Mouse (Mus musculus) stomach, embryonic 16.5 days (tissue): ENCODE data around the gene Wdr44. TPM values are rescaled to one million over a fixed set of nuclear protein-coding genes. Genes with fewer than 3 reads are reported as not detected.

Source experiments
- ATAC-seq: fragments of 200-750 bp; cut with Nextera tagmentation; 2 replicates; pipeline ENCODE4 v1.8.0; 2017; ENCODE audit warnings: moderate number of reproducible peaks, moderate TSS enrichment; ENCODE audit not compliant: insufficient read depth, low FRiP score
- H3K27ac ChIP-seq: fragments of 300-500 bp; sonication (generic); 2 replicates; pipeline ENCODE4 v1.5.1; 2014; ENCODE audit warnings: low read length
- H3K27me3 ChIP-seq: fragments of 300-500 bp; sonication (generic); 2 replicates; pipeline ENCODE4 v1.6.1; 2014; ENCODE audit warnings: low read length, control low read depth, mixed read lengths; ENCODE audit not compliant: control insufficient read depth, insufficient read depth
- H3K36me3 ChIP-seq: fragments of 300-500 bp; sonication (generic); 2 replicates; pipeline ENCODE4 v1.6.1; 2014; ENCODE audit warnings: low read length; ENCODE audit not compliant: control insufficient read depth, insufficient read depth
- H3K4me1 ChIP-seq: fragments of 300-500 bp; sonication (generic); 2 replicates; pipeline ENCODE4 v1.6.1; 2014; ENCODE audit warnings: low read length, control low read depth, mixed read lengths; ENCODE audit not compliant: control insufficient read depth, insufficient read depth
- H3K4me2 ChIP-seq: fragments of 300-500 bp; sonication (generic); 2 replicates; pipeline ENCODE4 v1.6.1; 2014; ENCODE audit warnings: low read depth, low read length, mixed read lengths
- H3K4me3 ChIP-seq: fragments of 300-500 bp; sonication (generic); replicated peaks from 2 replicates; pipeline ENCODE4 v1.5.1; 2014; ENCODE audit warnings: mild to moderate bottlenecking, low read length
- H3K9ac ChIP-seq: fragments of 300-500 bp; sonication (generic); 2 replicates; pipeline ENCODE4 v1.6.1; 2014; ENCODE audit warnings: low read length
- H3K9me3 ChIP-seq: fragments of 300-500 bp; sonication (generic); replicated peaks from 2 replicates; pipeline ENCODE4 v1.6.1; 2016; ENCODE audit warnings: low read length, control low read depth; ENCODE audit not compliant: control insufficient read depth
- WGBS: fragments of 180-500 bp; shearing (Covaris S2); extraction: QIAGEN DNeasy Blood & Tissue Kit; methylation state at CpG from one replicate; pipeline ENCODE4 v1.1.7; 2014; 5-methylcytosine and 5-hydroxymethylcytosine counted together
- polyA plus RNA-seq: library from polyadenylated mRNA; unstranded; fragments of >200 nt; fragmentation: Nextera tagmentation; extraction: Ambion mirVana; gene quantifications from 2 replicates; pipeline ENCODE4 v1.2.1, GENCODE M21; 2015

Gene Wdr44
- 5.8 and 7.6 TPM in 2 replicates for polyA plus RNA-seq

DNA sequence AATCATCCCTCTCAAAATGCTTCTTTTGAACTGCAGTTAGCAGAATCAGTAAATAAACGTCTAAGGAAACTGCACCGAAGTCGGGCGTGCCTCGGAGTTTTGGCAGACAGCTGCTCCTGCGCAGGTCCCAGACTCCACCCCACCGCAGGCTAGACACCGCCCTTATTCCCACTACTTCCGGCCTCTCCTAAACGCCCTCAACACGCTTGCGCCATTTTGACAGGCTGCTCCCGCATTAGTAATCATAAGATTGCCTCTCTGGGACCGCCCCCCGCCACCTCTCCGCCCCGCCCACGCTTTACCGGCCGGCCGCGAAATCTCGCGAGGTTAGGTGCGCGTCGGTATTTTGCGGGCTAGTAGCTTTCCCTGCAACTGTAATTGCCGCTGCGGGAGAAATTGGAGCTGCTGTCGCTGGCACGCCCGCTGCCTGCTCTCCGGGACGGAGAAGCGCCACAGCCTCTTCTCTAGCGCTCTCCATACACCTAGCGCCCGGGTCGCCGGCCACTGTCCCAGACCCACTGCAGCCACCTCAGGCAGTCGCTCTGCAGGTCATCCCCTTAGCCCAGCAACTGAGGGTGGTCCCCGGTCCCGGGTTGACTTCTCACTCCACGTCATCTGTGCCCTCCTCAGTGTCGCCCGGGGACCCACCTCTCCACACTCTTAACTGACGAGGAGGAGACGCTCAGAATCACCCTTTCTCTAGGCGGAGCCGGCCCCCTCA is at the start of gene Wdr44:
Wdr44 (plus strand) TSS at position 330 of the 721 bp plus-strand sequence.
- Histone ChIP-seq H3K27ac (peak within 1 kb of the TSS; percentile 83), H3K9me3 (no peaks in the 10 kb centered on the region), H3K9ac (peak within 1 kb of the TSS; percentile 81), H3K4me1 (no peaks in the 10 kb centered on the region), H3K36me3 (no peaks in the 10 kb centered on the region), H3K4me3 (peak within 1 kb of the TSS; percentile 68), H3K4me2 (peak within 1 kb of the TSS; percentile 51), H3K27me3 (no peaks in the 10 kb centered on the region)
- ATAC-seq = peak; percentile 100
- 12% methylated on average over 51 of the region's 51 CpGs for WGBS

DNA sequence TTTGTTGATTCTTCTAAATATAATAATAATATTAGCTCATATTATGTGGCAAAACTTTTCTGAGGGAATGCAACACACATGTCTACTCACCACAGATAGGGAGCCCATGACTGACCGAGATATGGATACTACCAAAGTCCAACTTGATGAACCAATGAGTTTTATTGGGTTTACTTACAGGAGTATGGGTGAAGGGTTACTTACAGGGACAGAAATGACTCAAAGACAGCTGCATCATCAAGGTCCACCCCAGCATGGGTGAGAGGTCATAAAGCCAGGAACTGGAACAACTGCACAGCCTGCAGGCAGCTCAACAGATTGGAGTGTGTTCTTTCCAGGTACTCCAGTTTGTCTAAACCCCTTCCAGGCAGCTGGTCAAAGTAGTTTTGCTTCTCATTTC is 44.5 kb upstream of the Wdr44 start:
- H3K4me3 ChIP-seq = no peak overlapping the region
- H3K27me3 ChIP-seq = no peaks in the 10 kb centered on the region
- H3K36me3 ChIP-seq = no peaks in the 10 kb centered on the region
- H3K27ac ChIP-seq = no peak overlapping the region
- no peaks in the 10 kb centered on the region for H3K4me1 ChIP-seq
- ATAC-seq = no peak
- H3K9ac ChIP-seq = no peak overlapping the region
- WGBS = 82% methylated on average over 1 of the region's 1 CpGs
- H3K9me3 ChIP-seq = no peaks in the 10 kb centered on the region
- H3K4me2 ChIP-seq = no peak overlapping the region

DNA sequence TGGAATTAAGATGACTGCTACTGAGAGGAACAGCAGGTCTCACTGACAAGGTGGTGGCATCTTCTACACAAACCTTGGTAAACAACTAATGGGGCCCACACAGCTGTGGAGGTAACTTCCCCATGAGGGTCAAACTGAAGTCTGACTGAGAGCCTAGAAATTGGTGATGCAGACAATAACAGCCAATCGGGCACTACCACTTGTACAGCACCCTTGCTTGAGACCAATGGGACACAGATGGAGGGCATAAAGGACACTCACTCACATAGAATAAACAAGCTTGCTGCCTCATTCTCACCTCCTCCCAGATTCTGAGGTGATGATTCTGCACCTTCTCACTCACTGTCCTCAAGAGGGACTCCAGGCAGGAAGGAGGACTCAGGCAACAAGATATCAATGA is 30.6 kb upstream of the Wdr44 start:
- H3K27me3 ChIP-seq = no peaks in the 10 kb centered on the region
- no peak overlapping the region for H3K4me3 ChIP-seq
- no peak overlapping the region for H3K27ac ChIP-seq
- no peaks in the 10 kb centered on the region for H3K4me1 ChIP-seq
- no peak overlapping the region for H3K9ac ChIP-seq
- H3K4me2 ChIP-seq = no peak overlapping the region
- ATAC-seq = no peak
- 88% methylated on average over 1 of the region's 1 CpGs for WGBS
- H3K9me3 ChIP-seq = no peaks in the 10 kb centered on the region
- no peaks in the 10 kb centered on the region for H3K36me3 ChIP-seq

DNA sequence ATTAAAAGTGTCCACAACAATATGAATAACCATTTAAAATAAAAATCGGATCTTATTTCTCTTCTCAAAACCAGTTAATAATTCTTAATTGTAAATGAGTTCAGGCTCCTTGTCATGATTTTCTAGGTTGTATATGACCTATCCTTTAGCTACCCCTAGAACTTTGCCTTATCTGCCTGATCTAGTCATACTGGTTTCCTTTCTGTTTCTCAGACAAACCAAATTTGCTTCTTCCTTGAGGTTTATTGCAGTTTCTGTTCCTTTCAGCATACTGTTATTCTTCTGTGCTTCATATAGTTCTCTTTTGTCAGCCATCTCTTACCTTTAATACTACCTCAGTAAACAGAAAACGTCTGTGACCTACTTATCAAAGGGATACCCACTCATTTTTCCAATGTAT is 19.7 kb upstream of the Wdr44 start:
- H3K9me3 ChIP-seq = no peaks in the 10 kb centered on the region
- 59% methylated on average over 2 of the region's 2 CpGs for WGBS
- no peak overlapping the region for H3K4me3 ChIP-seq
- no peaks in the 10 kb centered on the region for H3K27me3 ChIP-seq
- H3K4me2 ChIP-seq = no peak overlapping the region
- no peak for ATAC-seq
- H3K9ac ChIP-seq = no peak overlapping the region
- H3K36me3 ChIP-seq = no peaks in the 10 kb centered on the region
- no peak overlapping the region for H3K27ac ChIP-seq
- H3K4me1 ChIP-seq = no peaks in the 10 kb centered on the region

DNA sequence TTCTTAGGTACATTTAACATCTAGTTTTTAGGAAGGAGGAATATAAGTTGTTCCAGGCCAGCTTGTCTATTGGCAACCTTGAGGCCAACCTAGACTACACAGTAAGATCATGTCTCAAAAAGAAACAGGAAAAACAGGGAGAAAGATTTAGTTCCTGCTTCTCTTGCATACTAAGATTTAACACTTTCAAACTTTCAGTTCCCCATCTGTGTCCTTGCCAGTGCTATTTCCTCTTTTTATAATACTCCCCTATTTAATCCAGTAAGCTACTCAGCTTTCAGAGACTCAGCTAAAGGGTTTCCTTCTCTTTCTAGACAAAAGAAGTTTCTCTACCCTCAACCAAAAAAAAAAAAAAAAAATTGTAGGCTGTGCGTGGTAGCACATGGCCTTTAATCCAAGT is 17.4 kb upstream of the Wdr44 start:
- H3K9me3 ChIP-seq = no peaks in the 10 kb centered on the region
- H3K36me3 ChIP-seq = no peaks in the 10 kb centered on the region
- no peak overlapping the region for H3K9ac ChIP-seq
- no peak overlapping the region for H3K4me2 ChIP-seq
- H3K4me1 ChIP-seq = no peaks in the 10 kb centered on the region
- H3K4me3 ChIP-seq = no peak overlapping the region
- H3K27me3 ChIP-seq = no peaks in the 10 kb centered on the region
- no peak for ATAC-seq
- H3K27ac ChIP-seq = no peak overlapping the region
- WGBS = 82% methylated on average over 1 of the region's 1 CpGs

DNA sequence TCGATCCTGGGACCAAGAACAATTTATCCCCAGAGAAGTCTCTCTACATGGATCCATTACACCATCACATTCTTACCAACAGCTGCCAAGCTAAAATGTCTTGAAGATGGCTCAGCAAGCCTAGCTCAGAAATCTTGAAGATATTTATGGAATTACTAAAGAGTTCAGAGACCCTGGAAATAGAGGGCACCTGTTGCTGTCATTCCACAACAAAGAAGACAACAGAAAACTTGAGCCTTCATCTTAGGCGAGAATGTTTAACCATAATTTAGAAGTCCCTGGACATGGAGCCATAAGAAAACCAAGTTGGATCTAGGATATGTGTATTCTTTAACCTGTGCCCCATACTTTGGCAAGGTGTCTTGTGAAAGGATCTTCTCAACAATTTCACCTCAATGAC is 16.3 kb upstream of the Wdr44 start:
- 60% methylated on average over 2 of the region's 2 CpGs for WGBS
- no peaks in the 10 kb centered on the region for H3K9me3 ChIP-seq
- no peak for ATAC-seq
- H3K4me3 ChIP-seq = no peak overlapping the region
- H3K4me2 ChIP-seq = no peak overlapping the region
- no peaks in the 10 kb centered on the region for H3K36me3 ChIP-seq
- no peaks in the 10 kb centered on the region for H3K27me3 ChIP-seq
- H3K4me1 ChIP-seq = no peaks in the 10 kb centered on the region
- no peak overlapping the region for H3K9ac ChIP-seq
- no peak overlapping the region for H3K27ac ChIP-seq

DNA sequence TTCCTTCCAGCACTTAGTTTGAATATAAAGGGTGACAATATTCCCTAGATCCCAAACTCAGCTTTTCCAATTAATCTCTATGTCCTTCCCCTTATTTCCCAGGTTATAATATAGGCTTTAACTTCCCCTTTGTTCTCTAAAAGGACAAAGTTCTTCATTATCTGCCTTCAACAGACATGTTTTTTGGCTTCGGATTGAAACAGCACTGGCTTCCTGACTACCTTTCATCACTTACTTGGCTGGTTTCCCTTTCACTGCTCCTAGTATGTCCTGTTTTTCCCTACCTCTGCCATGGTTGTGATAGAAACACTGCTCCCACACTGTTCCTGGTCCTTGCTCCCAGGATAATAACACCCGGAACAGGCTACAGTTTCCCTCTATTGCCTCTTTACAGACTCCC is 15.3 kb upstream of the Wdr44 start:
- ATAC-seq = no peak
- H3K9me3 ChIP-seq = no peaks in the 10 kb centered on the region
- no peaks in the 10 kb centered on the region for H3K4me1 ChIP-seq
- H3K9ac ChIP-seq = no peak overlapping the region
- no peak overlapping the region for H3K27ac ChIP-seq
- H3K4me3 ChIP-seq = no peak overlapping the region
- WGBS = 57% methylated on average over 2 of the region's 2 CpGs
- no peaks in the 10 kb centered on the region for H3K36me3 ChIP-seq
- no peak overlapping the region for H3K4me2 ChIP-seq
- no peaks in the 10 kb centered on the region for H3K27me3 ChIP-seq

DNA sequence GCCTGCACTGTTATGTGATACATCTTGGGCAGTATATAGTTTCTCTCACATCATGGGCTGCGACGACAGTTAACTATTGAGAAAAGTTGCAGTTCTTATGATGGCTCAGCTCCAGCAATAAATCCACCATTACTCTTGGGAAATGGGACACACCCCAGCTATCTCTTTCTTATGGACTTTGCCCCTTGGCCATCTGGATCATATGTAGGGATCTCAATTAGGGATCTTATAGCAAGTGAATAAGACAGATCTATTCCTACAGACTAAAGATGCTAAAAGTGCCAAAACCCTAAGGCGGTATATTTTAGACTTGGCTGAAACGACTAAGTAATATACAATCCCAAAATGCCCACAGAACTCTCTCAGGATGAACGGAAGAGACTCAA is 522 bp upstream of the Wdr44 start:
- Histone ChIP-seq H3K36me3 (no peaks in the 10 kb centered on the region), H3K9ac (no peak overlapping the region), H3K9me3 (no peaks in the 10 kb centered on the region), H3K4me3 (peak overlapping the region; percentile 68), H3K4me1 (no peaks in the 10 kb centered on the region), H3K27ac (no peak overlapping the region), H3K27me3 (no peaks in the 10 kb centered on the region), H3K4me2 (peak overlapping the region; percentile 51)
- ATAC-seq = peak; percentile 29
- 15% methylated on average over 5 of the region's 5 CpGs for WGBS

DNA sequence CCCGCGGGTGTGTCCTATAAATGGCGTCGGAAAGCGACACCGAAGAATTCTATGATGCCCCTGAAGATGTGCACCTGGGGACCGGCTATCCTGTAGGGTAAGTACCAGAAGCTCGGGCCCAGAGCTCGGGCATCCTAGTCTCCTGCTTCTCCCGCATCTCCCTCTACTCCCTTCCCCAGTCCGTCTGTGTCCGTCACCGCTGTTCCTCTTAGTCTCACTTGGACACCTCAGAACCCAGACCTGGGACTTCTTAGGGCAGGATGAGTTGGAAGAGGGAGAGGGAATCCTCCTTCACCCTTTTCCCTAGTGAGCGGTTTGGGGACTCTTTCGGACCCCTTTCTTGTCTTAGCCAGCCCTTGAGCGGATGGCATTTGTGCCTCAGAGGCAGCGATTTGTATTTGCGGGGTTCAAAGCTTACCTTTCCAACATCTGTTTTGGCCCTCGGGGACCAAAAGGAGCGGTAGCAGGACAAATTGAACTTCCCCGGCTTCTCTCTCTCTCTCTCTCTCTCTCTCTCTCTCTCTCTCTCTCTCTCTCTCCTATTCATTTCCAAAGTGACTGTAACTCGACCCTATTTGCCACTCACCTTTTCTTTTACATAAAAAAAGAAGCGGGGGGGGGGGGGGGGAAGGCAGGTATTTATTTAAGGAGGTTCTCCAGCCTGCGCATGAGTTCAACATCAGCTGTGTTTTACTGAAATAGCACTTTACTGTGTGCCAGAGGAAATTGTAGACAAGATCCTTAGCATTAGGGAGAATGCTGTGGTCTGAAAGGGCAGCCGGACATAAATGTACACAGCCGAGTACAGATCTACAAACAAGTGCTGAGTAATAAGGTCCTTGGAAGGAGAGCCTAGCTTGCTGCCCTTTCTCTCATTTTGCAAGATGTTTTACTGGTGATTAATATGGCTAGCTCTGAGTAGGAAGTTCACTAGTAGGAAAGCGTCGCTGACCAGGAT is 871 bp downstream of the Wdr44 start:
- 15% methylated on average over 27 of the region's 28 CpGs for WGBS
- no peaks in the 10 kb centered on the region for H3K4me1 ChIP-seq
- H3K27ac ChIP-seq = peak overlapping the region; percentile 83; the same call in 1 of the 2 replicates
- H3K4me3 ChIP-seq = peak overlapping the region; percentile 68
- H3K9ac ChIP-seq = peak overlapping the region; percentile 81
- peak overlapping the region; percentile 51 for H3K4me2 ChIP-seq
- ATAC-seq = no peak
- H3K36me3 ChIP-seq = no peaks in the 10 kb centered on the region
- H3K27me3 ChIP-seq = no peaks in the 10 kb centered on the region
- H3K9me3 ChIP-seq = no peaks in the 10 kb centered on the region
